Mouse (Mus musculus) myocyte (in vitro differentiated cells): ENCODE measurements around the gene Mycbp2.

Experiments used
- MYOG ChIP-seq, 3 experiments: IDR thresholded peaks; one replicate each; pipeline ENCODE4 v1.6.1; 2011; ENCODE audit warnings: control low read depth in 2 of 3, low read depth in 2 of 3, mild to moderate bottlenecking in 2 of 3; ENCODE audit not compliant: insufficient read length in 2 of 3, control insufficient read depth in 1 of 3, insufficient read depth in 1 of 3
- POLR2AphosphoS2 ChIP-seq: IDR thresholded peaks from one replicate; pipeline ENCODE4 v1.6.1; 2011; ENCODE audit warnings: low read depth, control low read depth; ENCODE audit not compliant: insufficient read length
- USF1 ChIP-seq: IDR thresholded peaks from one replicate; pipeline ENCODE4 v1.6.1; 2011; ENCODE audit warnings: low read depth, mild to moderate bottlenecking, control low read depth, moderate library complexity

- TF ChIP-seq USF1 (no peak), POLR2AphosphoS2 (no peak), MYOG (IDR thresholded peaks at IDR 0.05; ENCODE audit: control insufficient read depth in 1 of 3, insufficient read depth in 1 of 3, insufficient read length in 2 of 3, low read depth in 2 of 3) (no peak)
Measured at GRCm38 (mm10) chr14:103073825-103074224, 272.8 kb downstream of the Mycbp2 start.
